Mouse (Mus musculus) layer of hippocampus, postnatal 25 days (tissue): Measurements from ENCODE around the gene Fuom. TPM values are rescaled to one million over a fixed set of nuclear protein-coding genes. Genes with fewer than 3 reads are reported as not detected.
"Not testable (repeated sequence)": the region's sequence is repeated elsewhere in the genome, so short reads cannot be mapped to it uniquely, and the experiment has no call there.

Experiments
- DNase-seq, 2 experiments: peaks; one replicate each; pipeline ENCODE4 v3.0.0; 2022; ENCODE audit warnings: mixed read lengths in 2 of 2, low spot score in 1 of 2; ENCODE audit errors: extremely low spot score in 1 of 2
- total RNA-seq, 2 experiments: library from RNA; stranded (reverse); gene quantifications; 2 replicates each; pipeline ENCODE4 v1.2.3; 2021

The Fuom gene
- 10 to 100 TPM; 38.3 to 47.5 TPM for total RNA-seq

DNA sequence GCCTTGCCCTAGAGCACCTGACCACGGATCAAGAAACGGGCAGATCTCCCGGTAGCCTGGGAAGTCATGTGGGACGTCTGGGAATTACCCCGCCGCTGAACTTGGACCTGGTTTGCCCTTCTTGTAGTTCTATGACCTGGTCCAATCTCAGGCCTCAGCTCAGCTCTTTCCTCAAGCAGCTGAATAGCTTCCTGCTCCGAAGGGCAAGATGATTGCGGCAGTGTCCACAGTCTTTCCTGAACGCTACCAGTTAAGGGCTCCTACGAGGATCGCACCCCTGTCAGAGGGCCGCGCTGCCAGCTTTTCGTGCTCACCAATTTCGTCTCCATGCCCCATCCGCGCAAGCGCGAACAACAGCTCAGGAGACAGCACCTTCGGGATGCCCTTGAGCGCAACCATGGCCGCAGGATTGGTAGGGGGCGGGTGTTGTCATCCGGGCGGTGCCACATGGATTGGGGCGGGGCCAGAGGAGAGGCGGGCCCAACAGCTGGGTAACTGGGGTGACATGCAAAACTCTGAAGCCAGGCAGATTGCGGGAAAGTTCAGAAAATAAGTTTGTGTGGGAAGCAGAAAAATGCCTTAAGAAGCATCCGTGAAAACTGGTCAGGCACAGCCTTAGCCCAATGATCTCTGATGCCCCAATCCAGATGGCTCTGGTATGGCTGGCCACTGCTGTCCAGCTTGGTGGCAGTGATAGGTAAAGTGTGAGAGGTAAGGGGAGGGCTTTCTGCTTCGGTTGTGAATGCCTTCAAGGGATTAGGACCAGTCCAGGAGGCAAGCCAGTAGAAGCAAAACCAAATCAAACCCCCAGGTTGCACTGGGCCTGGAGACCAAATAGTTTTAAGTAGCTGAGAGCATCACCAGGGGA lies at the start of gene Fuom:
Gene Fuom (minus strand): TSS at position 449 of the 868 bp plus-strand sequence.
- peak; percentile 71 to 72 for DNase-seq

DNA sequence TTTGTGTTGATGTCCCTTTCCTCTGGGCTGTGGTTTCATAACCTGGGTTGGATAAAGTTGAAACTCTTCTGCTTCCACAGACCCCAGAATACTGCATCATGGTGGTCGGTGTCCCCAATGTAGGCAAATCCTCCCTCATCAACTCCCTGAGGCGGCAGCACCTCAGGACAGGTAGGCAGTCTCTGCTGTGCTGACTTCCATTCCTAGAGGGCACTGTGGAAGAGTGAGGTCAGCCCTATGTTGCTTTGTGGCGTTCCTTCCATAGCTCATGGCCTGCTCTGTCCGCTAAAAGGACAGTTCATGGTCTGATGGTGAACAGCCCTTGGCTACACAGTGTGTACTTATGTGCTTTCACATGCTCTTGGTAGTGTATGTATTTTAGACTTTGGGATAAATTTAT lies 42.3 kb upstream of the Fuom start:
- DNase-seq = no peak

DNA sequence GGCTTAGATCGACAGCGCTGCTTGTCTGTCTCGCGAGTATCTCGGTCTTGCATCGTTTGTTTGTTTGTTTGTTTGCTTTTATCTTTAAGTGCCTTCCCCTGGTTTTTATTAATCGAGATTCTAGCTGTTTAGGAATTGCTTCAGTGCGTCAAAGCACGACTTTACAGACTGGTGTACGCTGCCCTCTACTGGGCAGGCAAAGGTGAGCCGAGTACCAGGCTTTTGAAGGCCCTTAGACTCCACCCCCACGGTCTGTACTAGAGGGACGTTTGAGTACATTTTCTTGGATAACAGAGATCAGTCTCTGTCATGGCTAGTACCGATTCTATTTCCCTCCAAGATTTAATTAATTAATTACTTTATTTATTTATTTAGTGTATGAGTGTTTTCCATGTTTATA lies 39.1 kb upstream of the Fuom start:
- DNase-seq = peak in 1 of 2 experiments; percentile 59

DNA sequence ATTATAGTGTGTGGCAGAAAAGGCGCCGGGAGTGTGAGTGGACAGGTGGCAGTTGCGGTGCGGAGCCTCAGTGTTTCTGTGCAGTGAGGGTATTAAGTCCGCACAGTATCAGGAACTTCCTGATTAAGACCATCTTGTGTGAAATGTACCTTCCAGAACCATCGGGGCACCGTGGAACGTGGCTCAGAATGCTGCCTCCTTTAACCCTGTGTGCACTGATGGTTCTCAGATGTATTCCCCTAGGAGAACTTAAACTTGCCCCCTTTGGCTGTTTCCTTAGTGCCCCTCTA lies 35.7 kb upstream of the Fuom start:
- DNase-seq = no peak

DNA sequence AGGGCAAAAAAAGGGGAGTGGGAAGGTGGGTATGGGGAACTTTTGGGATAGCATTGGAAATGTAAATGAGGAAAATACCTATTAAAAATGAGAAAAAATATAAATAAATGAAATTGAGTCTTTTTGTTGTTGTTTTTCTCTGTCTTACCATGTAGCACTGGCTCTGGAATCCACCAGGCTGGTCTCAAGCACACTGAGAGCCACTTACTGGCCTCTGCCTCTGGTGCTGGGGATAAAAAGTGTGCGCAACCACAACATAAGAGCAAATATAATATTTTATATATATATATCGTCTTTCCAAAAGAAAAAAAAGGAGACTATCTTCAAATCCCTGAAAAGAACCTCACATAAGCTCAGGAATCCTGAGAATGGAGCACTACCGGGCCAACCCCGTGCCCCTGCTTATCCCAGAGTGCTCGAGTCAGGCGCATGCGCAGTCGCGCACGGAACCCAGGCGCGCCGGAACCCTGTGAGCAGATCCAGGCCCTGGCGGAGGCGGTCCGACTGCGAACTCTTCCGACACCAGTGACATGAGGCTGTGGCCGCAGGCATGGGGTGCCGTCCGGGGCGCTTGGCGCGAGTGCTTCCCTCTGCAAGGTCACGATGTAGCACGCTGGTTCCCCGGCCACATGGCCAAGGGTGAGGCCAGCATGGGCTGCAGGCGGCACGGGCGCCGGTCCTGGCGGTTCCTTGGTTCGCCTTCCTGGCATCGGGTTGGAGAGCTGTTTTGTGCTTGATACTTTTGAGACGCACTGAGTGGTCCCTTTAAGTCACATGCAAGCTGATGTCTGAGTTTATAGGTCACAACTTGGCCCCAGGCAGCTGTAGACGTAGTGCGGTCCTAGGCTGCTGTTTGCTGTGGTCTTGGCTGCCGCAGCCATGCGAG lies 35.1 kb upstream of the Fuom start, which contains the start of gene Mtg1:
Gene Mtg1 (plus strand): TSS at position 430 of the 886 bp plus-strand sequence.
- DNase-seq = peak; percentile 98 to 99

DNA sequence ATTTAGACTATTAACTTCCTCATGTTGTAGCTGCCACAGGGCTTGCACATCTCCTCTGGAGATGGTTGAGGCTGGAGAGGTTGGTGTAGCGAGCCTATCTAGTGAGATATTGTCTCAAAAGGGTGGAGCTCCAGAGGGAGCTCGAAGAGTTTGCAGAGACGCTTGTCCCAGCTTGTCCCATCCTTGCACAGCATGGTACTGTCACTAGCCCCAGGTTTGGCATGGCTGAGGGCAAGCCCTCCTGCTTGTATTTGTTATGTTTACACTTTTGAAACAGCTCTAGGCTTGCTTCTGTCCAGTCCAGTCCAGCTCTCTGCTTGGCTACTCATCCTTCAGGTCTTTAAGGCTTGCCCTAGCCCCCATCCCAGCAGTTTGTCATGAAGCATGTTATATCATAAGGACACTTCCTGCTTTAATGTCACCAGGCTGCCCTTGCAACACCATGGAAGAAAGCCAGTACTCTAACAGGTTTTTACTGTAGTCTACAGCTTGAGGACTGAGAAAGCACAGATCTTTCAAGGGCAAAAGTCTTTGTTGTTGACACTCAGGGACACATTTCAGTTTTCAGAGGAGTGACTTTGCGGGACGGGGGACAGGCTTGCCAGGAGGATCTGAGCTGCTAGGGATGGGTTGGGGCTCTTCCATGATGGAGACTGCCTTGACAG lies 33.0 kb upstream of the Fuom start:
- no peak for DNase-seq

DNA sequence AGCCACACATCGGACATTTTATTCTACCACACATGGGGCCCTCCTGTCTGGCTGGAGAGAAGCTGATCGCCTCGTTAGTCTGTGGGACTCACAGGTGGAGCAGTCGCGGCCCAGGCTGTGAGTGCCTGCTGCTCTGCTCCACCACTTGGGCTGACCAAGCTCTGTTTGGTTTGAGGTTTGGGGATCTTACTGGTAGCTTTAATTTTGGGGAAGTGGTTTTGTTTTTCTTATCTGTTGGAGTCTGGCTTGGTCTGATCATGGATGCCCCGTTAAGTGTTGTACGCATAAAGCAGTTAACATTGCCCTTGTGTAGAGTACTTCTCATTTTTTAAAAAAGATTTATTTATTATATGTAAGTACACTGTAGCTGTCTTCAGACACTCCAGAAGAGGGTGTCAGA lies 31.8 kb upstream of the Fuom start:
- DNase-seq = not testable (repeated sequence)

DNA sequence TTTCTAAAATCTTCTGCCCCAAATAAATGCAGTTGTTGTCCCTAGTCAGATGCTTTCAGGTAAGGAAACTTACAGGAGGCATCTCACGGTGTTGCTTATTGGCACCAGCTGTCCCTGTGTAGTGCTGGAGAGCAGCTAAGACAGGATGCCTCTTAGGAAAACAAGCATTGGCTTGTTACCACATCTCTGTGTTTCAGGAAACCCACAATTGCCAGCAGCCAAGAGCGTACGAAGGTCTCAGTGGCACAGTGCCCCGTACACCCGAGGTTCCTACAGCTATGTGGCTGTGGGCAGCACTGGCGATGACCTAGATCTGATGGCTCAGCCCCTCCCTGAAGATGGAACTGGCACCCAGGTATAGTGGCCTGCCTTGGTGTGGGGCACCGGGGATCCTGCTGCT lies 29.9 kb upstream of the Fuom start:
- not testable (repeated sequence) for DNase-seq

DNA sequence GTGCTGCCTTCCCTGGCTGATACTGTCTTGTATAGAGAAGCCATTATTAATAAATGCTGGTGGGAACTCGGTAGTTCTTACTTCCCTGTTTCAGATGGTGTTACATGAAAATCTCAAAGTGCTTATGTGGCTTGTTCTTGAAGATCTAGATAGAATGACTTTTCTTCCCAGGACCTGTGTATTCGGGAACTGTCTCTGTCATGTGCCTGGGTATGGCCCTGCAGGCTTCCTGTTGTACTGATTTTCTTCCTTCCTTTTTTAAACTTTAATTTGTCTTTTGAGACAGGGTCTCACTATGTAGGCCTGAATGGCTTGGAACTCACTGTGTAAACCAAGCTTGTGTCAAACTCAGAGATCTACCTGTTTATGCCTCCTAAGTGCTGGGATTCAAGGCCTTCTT lies 25.7 kb upstream of the Fuom start:
- no peak for DNase-seq

DNA sequence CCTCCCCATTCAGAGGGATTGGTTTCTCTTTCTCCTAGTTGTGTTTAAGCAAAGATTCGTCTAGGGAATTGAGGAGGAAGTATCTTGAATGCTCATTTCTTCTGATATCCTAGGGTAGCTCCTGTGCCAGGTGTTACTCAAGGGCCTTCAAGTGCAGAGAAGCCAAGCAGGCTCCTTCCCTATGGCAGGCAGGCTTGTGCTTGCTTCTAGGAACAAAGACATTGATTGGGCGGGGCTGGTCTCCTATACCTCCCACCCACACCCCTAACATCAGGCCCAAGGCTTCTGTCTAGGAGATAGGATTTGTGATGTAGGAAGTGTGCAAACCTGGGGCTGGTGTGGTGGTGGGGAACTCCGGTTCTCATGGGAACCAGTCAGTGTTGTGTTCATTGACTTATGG lies 24.7 kb upstream of the Fuom start:
- no peak for DNase-seq

DNA sequence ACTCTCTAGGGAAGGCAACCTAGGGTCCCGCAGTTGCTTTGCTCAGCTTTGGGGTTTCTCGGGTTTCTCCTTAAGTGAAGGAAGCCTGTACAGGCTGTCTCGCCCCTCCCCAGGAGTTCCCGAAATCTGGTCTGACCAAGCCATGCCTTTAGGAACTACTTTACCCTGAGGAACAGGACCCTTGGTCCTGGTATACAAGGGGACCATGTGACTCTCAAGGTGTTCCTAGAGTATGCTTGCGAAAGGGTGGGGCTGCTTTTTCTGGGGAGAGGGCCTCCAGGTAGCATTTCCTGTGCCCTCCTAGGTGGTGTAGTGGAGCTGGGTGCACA lies 23.7 kb upstream of the Fuom start:
- DNase-seq = no peak

DNA sequence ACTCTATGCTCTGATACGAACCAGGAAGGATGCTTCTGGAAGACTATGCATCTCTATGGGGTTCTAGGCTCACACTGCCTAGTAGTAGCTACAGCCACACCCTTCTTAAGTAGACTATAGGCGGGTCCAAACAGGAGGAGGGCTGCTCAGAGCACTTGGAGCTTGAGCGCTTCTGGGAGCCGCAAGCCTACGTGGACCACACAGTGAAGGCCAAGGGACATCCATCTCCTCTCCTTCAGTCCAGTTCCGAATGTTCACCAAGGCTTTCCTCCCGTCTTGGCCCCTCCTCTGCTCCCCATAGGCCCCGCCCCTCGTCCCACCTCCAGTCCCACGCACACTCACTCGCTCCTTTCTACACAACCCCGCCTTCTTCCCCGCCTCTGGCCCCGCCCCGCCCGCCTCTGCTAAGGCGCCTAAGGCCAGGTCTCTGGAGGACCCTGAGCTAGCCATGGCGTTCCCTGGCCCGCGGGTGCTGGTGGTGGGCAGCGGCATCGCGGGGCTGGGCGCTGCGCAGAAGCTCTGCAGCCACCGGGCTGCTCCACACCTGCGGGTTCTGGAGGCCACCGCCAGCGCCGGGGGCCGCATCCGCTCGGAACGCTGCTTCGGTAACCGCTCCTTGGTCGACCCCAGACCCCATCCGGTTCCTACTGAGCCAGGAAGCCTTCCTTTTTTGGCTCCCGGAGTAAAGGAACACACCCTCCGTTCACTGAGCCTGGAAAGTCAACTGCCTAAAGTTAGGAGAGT lies 23.2 kb upstream of the Fuom start:
- DNase-seq = peak; percentile 60 to 71

DNA sequence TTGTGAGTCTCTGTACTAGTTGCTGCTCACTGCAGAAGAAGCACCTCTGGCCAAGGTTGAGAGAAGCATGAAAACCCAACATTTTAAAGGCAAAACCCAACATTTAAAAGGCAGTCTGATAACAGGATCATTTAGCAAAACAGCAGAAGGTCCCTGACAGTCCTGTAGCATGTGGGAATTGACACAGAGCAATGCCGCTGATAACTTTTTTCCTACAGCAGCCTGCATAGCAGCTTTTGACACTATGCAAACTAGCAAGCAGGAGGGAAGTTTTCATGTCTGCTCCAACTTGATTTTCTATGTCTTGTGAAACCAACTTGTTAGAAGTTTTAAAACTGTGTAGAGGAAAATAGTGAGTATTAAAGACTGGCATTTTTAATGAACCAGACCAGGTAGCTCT lies 22.1 kb upstream of the Fuom start:
- DNase-seq = no peak

DNA sequence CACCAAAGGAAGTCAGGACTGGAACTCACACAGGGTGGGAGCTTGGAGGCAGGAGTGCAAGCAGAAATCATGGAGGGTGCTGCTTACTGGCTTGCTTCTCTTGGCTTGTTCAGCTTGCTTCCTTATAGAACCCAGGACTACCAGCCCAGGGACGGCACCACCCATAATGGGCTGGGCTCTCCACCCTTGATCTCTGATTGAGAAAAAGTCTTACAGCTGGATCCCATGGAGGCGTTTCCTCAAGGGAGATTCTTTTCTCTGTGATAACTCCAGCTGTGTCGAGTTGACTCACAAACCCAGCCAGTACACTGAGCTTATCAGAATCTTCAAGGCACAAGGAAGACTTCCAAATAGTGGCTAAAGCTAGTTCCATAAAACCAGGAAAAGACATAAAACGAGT lies 20.5 kb upstream of the Fuom start:
- no peak for DNase-seq

DNA sequence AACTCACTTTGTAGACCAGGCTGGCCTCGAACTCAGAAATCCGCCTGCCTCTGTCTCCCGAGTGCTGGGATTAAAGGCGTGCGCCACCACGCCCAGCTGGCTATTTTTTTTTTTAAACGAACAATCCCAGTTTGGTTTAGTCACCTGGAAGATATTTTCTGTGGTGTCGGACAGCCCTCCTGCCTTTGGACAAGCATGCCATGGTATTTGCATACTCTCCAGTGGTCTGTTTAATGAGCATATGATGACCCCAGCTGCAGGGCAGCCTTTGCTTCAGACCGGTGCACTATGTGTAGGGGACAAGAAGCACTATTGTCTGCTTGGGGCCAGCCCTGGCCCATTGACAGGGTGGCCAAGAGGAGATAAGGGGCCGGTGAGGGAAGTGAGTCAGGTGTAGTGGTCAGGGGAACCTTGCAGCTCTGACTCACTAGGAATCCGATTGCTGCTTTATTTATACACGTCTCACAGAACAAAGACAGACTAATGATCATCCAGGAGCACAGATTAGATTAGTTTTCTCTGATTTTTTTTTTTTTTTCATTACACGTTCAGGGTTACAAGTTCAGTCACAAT lies 19.2 kb upstream of the Fuom start:
- no peak for DNase-seq

DNA sequence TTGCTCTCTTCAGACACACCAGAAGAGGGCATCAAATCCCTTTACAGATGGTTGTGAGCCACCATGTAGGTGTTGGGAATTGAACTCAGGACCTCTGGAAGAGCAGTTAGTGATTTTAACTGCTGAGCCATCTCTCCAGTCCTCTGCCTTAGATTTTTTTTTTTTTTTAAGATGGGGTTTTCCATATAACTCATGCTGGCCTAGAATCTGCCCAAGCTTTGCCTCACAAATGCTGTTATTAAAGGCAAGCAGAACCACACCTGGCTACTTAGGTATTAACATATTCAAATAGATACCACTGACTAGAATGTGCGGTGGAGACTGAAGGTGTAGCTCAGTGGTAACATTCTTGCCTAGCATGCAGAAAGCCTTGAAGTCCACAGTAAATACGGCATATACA lies 18.2 kb upstream of the Fuom start:
- DNase-seq = no peak

DNA sequence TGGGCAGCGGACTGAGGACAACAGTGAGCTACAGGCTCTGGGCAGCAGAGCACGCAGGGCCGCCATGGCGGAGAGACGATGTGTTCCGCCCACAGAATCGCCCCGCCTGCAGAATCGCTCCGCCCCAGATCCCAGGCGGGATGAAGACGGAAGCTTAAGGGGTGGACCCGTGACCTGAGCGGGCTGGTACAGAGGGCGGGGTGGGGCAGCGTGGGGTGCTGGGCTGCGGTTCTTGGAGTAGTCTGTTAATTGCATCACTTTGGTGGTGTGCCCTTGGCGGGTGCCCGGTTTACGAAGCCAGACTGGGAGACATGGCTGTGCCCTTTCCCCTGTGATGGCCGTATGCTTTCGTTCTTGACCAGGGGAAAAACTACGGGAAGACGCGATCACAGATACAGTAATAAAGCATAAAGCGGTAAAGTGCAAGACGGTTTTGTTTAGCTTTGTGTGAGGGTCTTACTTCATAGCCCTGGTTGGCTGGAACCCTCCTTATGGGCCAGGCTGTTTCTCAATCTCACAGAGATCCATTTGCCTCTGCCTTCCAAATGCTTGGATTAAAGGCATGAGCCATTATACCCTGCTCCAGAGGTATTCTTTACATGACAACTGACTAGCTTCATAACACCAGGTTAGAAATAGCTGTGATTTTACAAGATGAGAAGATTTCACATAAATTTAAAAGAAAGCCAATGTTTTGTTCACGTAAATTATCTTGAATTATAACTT lies 14.3 kb upstream of the Fuom start, which contains the start of gene Echs1:
Gene Echs1 (minus strand): TSS at position 148 of the 726 bp plus-strand sequence.
- peak; percentile 70 to 75 for DNase-seq

DNA sequence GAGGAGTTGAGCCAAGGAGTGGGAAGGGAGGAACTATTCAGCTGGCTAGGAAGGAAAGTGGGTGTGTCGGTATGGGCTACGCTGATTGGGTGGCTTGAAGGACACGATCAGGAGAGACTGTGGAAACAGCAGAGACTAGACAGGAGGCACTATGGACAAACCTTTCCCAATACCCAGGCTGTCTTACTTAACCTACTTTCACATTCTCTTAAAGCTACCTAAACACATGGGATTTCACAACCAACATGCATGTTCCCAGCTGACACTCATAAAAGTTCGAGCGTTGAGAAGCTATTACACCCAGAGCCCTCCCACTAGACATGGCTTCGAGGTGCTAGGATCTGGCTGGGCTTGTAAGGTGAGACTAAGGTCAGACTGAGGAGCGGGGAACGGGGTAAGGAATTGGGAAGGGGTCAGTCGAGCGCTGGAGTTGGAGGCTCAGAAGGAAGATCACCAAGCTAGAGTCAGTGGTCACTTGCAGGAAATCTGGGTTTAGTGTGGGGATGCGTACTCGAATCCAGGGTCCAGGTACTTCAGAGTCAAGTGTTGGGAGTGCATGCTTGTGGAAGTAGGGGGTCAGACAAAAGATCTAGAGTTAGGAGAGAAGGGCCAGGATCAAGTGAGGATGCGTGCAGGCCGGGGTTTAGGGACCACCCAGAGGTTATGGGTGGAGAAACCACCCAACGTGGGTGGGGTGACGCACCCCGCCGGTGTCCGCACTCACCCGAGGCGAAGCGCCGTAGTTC lies 13.5 kb upstream of the Fuom start, which contains the start of gene Paox:
Gene Paox (plus strand): TSS at position 217 of the 746 bp plus-strand sequence.
- DNase-seq = peak in 1 of 2 experiments; percentile 26

DNA sequence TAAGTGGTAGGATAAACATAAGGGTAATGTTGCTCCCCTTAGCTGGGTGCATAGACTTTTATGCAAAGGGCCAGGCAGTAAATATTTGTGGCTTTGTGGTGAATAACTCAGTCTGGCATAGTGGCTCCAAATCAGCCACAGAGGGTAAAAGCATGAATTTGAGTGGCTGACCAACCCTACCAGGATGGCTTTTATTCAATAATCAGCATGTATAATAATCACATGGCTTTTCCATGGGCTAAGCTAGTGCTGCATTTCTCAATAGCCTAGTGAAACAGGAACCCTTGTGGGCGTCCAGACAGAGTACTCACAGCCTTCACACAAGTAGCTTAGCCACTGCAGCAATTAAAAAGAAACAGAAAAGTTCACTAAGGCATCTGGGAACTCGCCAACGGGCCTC lies 9.7 kb upstream of the Fuom start:
- no peak for DNase-seq
